Comparison of ENCODE assay signal across 9 mouse cellular contexts in the genomic region with DNA sequence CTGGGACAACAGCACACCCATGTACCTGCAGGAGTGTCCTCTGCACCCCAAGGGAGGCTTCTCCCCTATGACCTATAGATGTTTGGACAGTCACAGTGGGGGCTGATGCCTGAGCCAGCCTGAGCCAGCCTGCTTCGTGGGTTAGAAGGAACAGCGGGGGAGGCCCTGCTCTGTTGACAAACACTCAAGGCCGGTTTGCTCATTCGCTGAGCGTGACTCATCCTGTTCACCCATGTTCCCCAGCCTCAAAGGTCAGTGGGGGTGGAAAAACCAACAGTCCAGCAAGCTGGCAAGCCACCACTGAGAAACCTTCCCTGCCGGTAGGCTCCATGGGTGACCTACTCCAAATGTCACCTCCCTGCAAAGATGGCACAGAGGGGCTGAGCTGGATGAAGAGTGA. TPM values are rescaled to one million over a fixed set of nuclear protein-coding genes. Genes with fewer than 3 reads are reported as not detected.
DNase-seq lines count a peak whose midpoint lies in the region; ATAC-seq lines count a peak whose summit lies in the region.
"Had no signal": no experiment of that assay in that cellular context is flagged by ENCODE, and none has a peak within 500 bp of the region (broad histone marks: within the 10 kb centered on the region; RNA-seq: fewer than 3 reads in every experiment).

No protein-coding gene starts in this region.

- no peaks in the 10 kb centered on the region for H3K36me3 ChIP-seq in intestine, embryonic 15.5 days
- H3K36me3 ChIP-seq in liver, embryonic 16.5 days (ENCODE audit: control insufficient read depth, insufficient read depth): no peaks in the 10 kb centered on the region
- H3K36me3 ChIP-seq in hindbrain, embryonic 14.5 days (replicated peaks; ENCODE audit: control insufficient read depth, insufficient read depth): no peaks in the 10 kb centered on the region
- H3K36me3 ChIP-seq: neural tube, embryonic 15.5 days had no signal

- H3K9ac ChIP-seq in intestine, embryonic 15.5 days: no peak overlapping the region
- no peak overlapping the region for H3K9ac ChIP-seq in liver, embryonic 16.5 days (ENCODE audit: low read depth, low read length)
- H3K9ac ChIP-seq in hindbrain, embryonic 14.5 days: no peak overlapping the region
- H3K9ac ChIP-seq: neural tube, embryonic 15.5 days had no signal

- ATAC-seq in intestine, embryonic 15.5 days: peak; percentile 66
- ATAC-seq in liver, embryonic 16.5 days (ENCODE audit: low read depth): peak; percentile 97
- ATAC-seq in hindbrain, embryonic 14.5 days (ENCODE audit: low FRiP score): no peak

- no peak overlapping the region for H3K27ac ChIP-seq in intestine, embryonic 15.5 days
- peak overlapping the region; percentile 72 for H3K27ac ChIP-seq in liver, embryonic 16.5 days (ENCODE audit: low read length)
- no peak overlapping the region for H3K27ac ChIP-seq in hindbrain, embryonic 14.5 days
- H3K27ac ChIP-seq: neural tube, embryonic 15.5 days had no signal

- no peaks in the 10 kb centered on the region for H3K9me3 ChIP-seq in intestine, embryonic 15.5 days
- no peaks in the 10 kb centered on the region for H3K9me3 ChIP-seq in liver, embryonic 16.5 days (replicated peaks; ENCODE audit: control insufficient read depth, low read length)
- no peaks in the 10 kb centered on the region for H3K9me3 ChIP-seq in hindbrain, embryonic 14.5 days (ENCODE audit: control insufficient read depth, low read length)
- H3K9me3 ChIP-seq: neural tube, embryonic 15.5 days had no signal

- peak; percentile 43 for DNase-seq in layer of hippocampus, adult 9-11 months
- no peak for DNase-seq in layer of hippocampus, adult 8-10 months (ENCODE audit: low spot score in 2 of 2)
- peak; percentile 58 to 74 for DNase-seq in urinary bladder, postnatal 36 days (ENCODE audit: low spot score in 2 of 2)
- DNase-seq in thymus, postnatal 14 days: no peak
- no peak for DNase-seq in hindbrain, embryonic 14.5 days (ENCODE audit: low spot score)
- no peak for DNase-seq in left cerebral cortex, postnatal 25 days (ENCODE audit: low spot score in 2 of 2)

- H3K27me3 ChIP-seq in intestine, embryonic 15.5 days (replicated peaks): no peaks in the 10 kb centered on the region
- H3K27me3 ChIP-seq in liver, embryonic 16.5 days (ENCODE audit: control insufficient read depth, insufficient read depth, low read depth, low read length): no peaks in the 10 kb centered on the region
- H3K27me3 ChIP-seq in hindbrain, embryonic 14.5 days (ENCODE audit: control insufficient read depth, insufficient read depth, low read length): no peaks in the 10 kb centered on the region
- H3K27me3 ChIP-seq: neural tube, embryonic 15.5 days had no signal

- 47% methylated on average over 6 of the region's 6 CpGs for WGBS in intestine, embryonic 15.5 days
- WGBS in liver, embryonic 16.5 days (ENCODE audit: insufficient replicate concordance): 63% methylated on average over 6 of the region's 6 CpGs
- 57% methylated on average over 6 of the region's 6 CpGs for WGBS in hindbrain, embryonic 14.5 days

- H3K4me3 ChIP-seq in intestine, embryonic 15.5 days (replicated peaks): no peak overlapping the region
- no peak overlapping the region for H3K4me3 ChIP-seq in liver, embryonic 16.5 days (ENCODE audit: low read depth, low read length)
- no peak overlapping the region for H3K4me3 ChIP-seq in hindbrain, embryonic 14.5 days (replicated peaks; ENCODE audit: low read length)
- H3K4me3 ChIP-seq: neural tube, embryonic 15.5 days had no signal

- H3K4me2 ChIP-seq in intestine, embryonic 15.5 days (replicated peaks): no peak overlapping the region
- H3K4me2 ChIP-seq in liver, embryonic 16.5 days (ENCODE audit: low read depth, low read length): no peak overlapping the region
- H3K4me2 ChIP-seq in hindbrain, embryonic 14.5 days (replicated peaks): no peak overlapping the region
- H3K4me2 ChIP-seq: neural tube, embryonic 15.5 days had no signal

- intact Hi-C loops in left cerebral cortex, postnatal 25 days (cut with DNase I): no loop called here

- H3K4me1 ChIP-seq in intestine, embryonic 15.5 days (replicated peaks): peaks cover 9% of the 10 kb centered on the region; the same call in 1 of the 2 replicates
- peaks cover 6% of the 10 kb centered on the region for H3K4me1 ChIP-seq in liver, embryonic 16.5 days (ENCODE audit: control insufficient read depth, low read depth, low read length)
- no peaks in the 10 kb centered on the region; the same call in 1 of the 2 replicates for H3K4me1 ChIP-seq in hindbrain, embryonic 14.5 days (replicated peaks; ENCODE audit: control insufficient read depth, insufficient read depth, low read length)

RNA-seq across cellular contexts. Expression of a gene that starts 32.0 kb away (rescaled TPM):
- total RNA-seq in layer of hippocampus, adult 8-10 months (2022): 10 to 100 TPM; 10.5 to 13.3 (median 11.8) TPM
- polyA plus RNA-seq in intestine, embryonic 15.5 days (2015; fragmentation: Nextera tagmentation; extraction: Ambion mirVana): 16.6 and 19.0 TPM in 2 replicates
- polyA plus RNA-seq in liver, embryonic 16.5 days (2015; fragmentation: Nextera tagmentation; extraction: Ambion mirVana): 8.9 and 9.1 TPM in 2 replicates
- polyA plus RNA-seq in hindbrain, embryonic 14.5 days (2014; fragmentation: Nextera tagmentation; extraction: Ambion mirVana): 4.9 and 6.2 TPM in 2 replicates
- total RNA-seq in left cerebral cortex, postnatal 25 days (2021): 10 to 100 TPM; 10.6 to 11.7 TPM

Comparison
In these comparisons a context has a peak if more than half of its experiments do, and no peak if none do; other contexts are left out.
1. DNase-seq: peak in layer of hippocampus, adult 9-11 months (single experiment) and urinary bladder, postnatal 36 days (2 of 2); none in layer of hippocampus, adult 8-10 months (0 of 2), thymus, postnatal 14 days (single experiment), hindbrain, embryonic 14.5 days (single experiment) and left cerebral cortex, postnatal 25 days (0 of 2).